Mouse (Mus musculus) mesoderm, embryonic 11.5 days (tissue): Measurements from ENCODE around the gene Kdm2a.
A peak's percentile ranks its signal among the peaks of the same experiment; 100 is the strongest.

Source experiments
- DNase-seq: peaks from one replicate; pipeline ENCODE4 v3.0.0-alpha.2; 2012; ENCODE audit warnings: low read depth, low spot score

Gene Kdm2a

GRCm38 (mm10) chr19:4330603-4331002 is 67.5 kb downstream of the Kdm2a start:
- DNase-seq = no peak

GRCm38 (mm10) chr19:4328737-4329304 is 69.3 kb downstream of the Kdm2a start:
- DNase-seq = no peak

GRCm38 (mm10) chr19:4326881-4327280 is 71.2 kb downstream of the Kdm2a start:
- DNase-seq = no peak

- DNase-seq = no peak
These were observed 72.0 kb downstream of the Kdm2a start for GRCm38 (mm10) chr19:4326106-4326505.

- DNase-seq = no peak
These were observed 76.0 kb downstream of the Kdm2a start for GRCm38 (mm10) chr19:4322134-4322533.

GRCm38 (mm10) chr19:4321622-4322021 is 76.5 kb downstream of the Kdm2a start:
- DNase-seq = no peak

- no peak for DNase-seq
These were observed 78.8 kb downstream of the Kdm2a start for GRCm38 (mm10) chr19:4319272-4319671.

GRCm38 (mm10) chr19:4317181-4317580 is 80.9 kb downstream of the Kdm2a start:
- no peak for DNase-seq

- DNase-seq = no peak
These were observed 82.7 kb downstream of the Kdm2a start for GRCm38 (mm10) chr19:4315223-4315944.

GRCm38 (mm10) chr19:4309776-4310185 is 88.3 kb downstream of the Kdm2a start:
- peak; percentile 87 for DNase-seq

GRCm38 (mm10) chr19:4309302-4309701 is 88.8 kb downstream of the Kdm2a start:
- DNase-seq = no peak

- peak; percentile 72 for DNase-seq
These were observed 91.9 kb downstream of the Kdm2a start, which contains the start of gene Grk2 for GRCm38 (mm10) chr19:4306190-4306577. Gene Grk2 (minus strand): TSS chr19:4306222.

- peak; percentile 43 for DNase-seq
These were observed 92.4 kb downstream of the Kdm2a start for GRCm38 (mm10) chr19:4305491-4306189.

GRCm38 (mm10) chr19:4304871-4305321 is 93.2 kb downstream of the Kdm2a start:
- DNase-seq = no peak

- DNase-seq = no peak
These were observed 93.7 kb downstream of the Kdm2a start for GRCm38 (mm10) chr19:4304251-4304821.

- no peak for DNase-seq
These were observed 94.5 kb downstream of the Kdm2a start for GRCm38 (mm10) chr19:4303640-4303995.

GRCm38 (mm10) chr19:4302936-4303639 is 95.0 kb downstream of the Kdm2a start:
- no peak for DNase-seq

GRCm38 (mm10) chr19:4301735-4302651 is 96.1 kb downstream of the Kdm2a start:
- no peak for DNase-seq

GRCm38 (mm10) chr19:4300852-4301734 is 97.0 kb downstream of the Kdm2a start:
- no peak for DNase-seq

GRCm38 (mm10) chr19:4300271-4300704 is 97.8 kb downstream of the Kdm2a start:
- DNase-seq = no peak
